In the genomic region with DNA sequence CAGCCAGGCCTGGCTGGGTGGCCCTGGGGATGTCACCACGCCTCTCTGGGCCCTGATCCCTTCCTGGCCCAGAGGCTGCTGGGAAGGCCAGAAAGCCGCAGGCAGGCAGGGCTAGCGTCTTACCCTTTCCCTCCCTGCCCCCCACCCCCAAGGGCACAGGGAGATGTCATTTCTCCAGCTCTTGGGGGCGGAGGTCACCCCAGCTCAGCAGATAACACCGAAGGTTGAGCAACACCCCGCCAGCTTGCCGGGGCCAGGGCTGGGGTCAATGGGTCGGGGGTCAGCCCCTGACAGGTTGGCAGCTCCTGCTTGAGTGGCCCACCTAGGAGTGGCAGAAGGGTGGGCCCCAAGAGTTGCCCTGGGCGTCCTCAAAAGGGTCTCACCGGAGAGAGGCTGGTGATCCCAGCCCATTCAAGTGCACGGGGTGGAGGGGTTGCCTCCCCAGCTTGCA, we compare ENCODE assay signal across 9 mouse cellular contexts. TPM values are rescaled to one million over a fixed set of nuclear protein-coding genes. Genes with fewer than 3 reads are reported as not detected.
A peak's percentile ranks its signal among the peaks of the same experiment; 100 is the strongest.
DNase-seq lines count a peak whose midpoint lies in the region; ATAC-seq lines count a peak whose summit lies in the region.
"Had no signal": no experiment of that assay in that cellular context is flagged by ENCODE, and none has a peak within 500 bp of the region (broad histone marks: within the 10 kb centered on the region; RNA-seq: fewer than 3 reads in every experiment).

No protein-coding gene starts in this region.

- H3K4me3 ChIP-seq in kidney, embryonic 15.5 days (replicated peaks): no peak overlapping the region
- H3K4me3 ChIP-seq in forebrain, embryonic 16.5 days (replicated peaks; ENCODE audit: low read length): no peak overlapping the region

- no peak overlapping the region for H3K4me2 ChIP-seq in kidney, embryonic 15.5 days
- no peak overlapping the region for H3K4me2 ChIP-seq in forebrain, embryonic 16.5 days (ENCODE audit: low read length)

- no peak overlapping the region for H3K9ac ChIP-seq in kidney, embryonic 15.5 days
- H3K9ac ChIP-seq in forebrain, embryonic 16.5 days (replicated peaks; ENCODE audit: low read depth, low read length): no peak overlapping the region
- H3K9ac ChIP-seq: limb, embryonic 15.5 days had no signal

- H3K27me3 ChIP-seq in kidney, embryonic 15.5 days: peaks cover 25% of the 10 kb centered on the region
- H3K27me3 ChIP-seq in forebrain, embryonic 16.5 days (replicated peaks; ENCODE audit: control insufficient read depth, insufficient read depth, low read length): peaks cover 27% of the 10 kb centered on the region

- WGBS in kidney, embryonic 15.5 days: 60% methylated on average over 11 of the region's 11 CpGs
- 57% methylated on average over 11 of the region's 11 CpGs for WGBS in forebrain, embryonic 16.5 days

- peaks cover 36% of the 10 kb centered on the region for H3K4me1 ChIP-seq in kidney, embryonic 15.5 days
- H3K4me1 ChIP-seq in forebrain, embryonic 16.5 days (replicated peaks; ENCODE audit: control insufficient read depth, insufficient read depth, low read length): peaks cover 9% of the 10 kb centered on the region

- no peaks in the 10 kb centered on the region for H3K36me3 ChIP-seq in kidney, embryonic 15.5 days
- no peaks in the 10 kb centered on the region for H3K36me3 ChIP-seq in forebrain, embryonic 16.5 days (ENCODE audit: control insufficient read depth, insufficient read depth)
- H3K36me3 ChIP-seq: limb, embryonic 15.5 days had no signal

- peak; percentile 32 for DNase-seq in kidney, adult 9 months
- DNase-seq in 3134 (ENCODE audit: extremely low read depth, insufficient read length, low spot score) (peak; percentile 64), liver (peak; percentile 71)
- peak; percentile 88 to 96 for DNase-seq in adrenal gland, adult (ENCODE audit: inconsistent age in 2 of 2, low spot score in 1 of 2)
- DNase-seq in thymus, postnatal 10 days (ENCODE audit: low spot score in 2 of 2): no peak
- no peak for DNase-seq in embryo, embryonic 10 days (ENCODE audit: low spot score)

- H3K9me3 ChIP-seq in kidney, embryonic 15.5 days (replicated peaks): no peaks in the 10 kb centered on the region
- no peaks in the 10 kb centered on the region for H3K9me3 ChIP-seq in forebrain, embryonic 16.5 days (ENCODE audit: control insufficient read depth, low read length)
- H3K9me3 ChIP-seq: limb, embryonic 15.5 days had no signal

- H3K27ac ChIP-seq in kidney, embryonic 15.5 days: no peak overlapping the region
- H3K27ac ChIP-seq in forebrain, embryonic 16.5 days (ENCODE audit: low read length): no peak overlapping the region
- H3K27ac ChIP-seq: limb, embryonic 15.5 days had no signal

- no peak for ATAC-seq in kidney, embryonic 15.5 days (replicated peaks; ENCODE audit: low FRiP score)
- ATAC-seq in forebrain, embryonic 16.5 days: no peak

RNA-seq across cellular contexts. Expression of a gene that starts 1.0 kb away (rescaled TPM):
- polyA plus RNA-seq in kidney, embryonic 15.5 days (2015; fragmentation: Nextera tagmentation; extraction: Ambion mirVana): 5.1 and 5.7 TPM in 2 replicates
- polyA plus RNA-seq in forebrain, embryonic 16.5 days (2015; fragmentation: Nextera tagmentation; extraction: Ambion mirVana): 0.32 and 0.56 TPM in 2 replicates

RNA-seq across cellular contexts. Expression of a gene that starts 1.9 kb away (rescaled TPM):
- polyA plus RNA-seq in kidney, embryonic 15.5 days (2015; fragmentation: Nextera tagmentation; extraction: Ambion mirVana): 47.3 and 48.1 TPM in 2 replicates
- polyA plus RNA-seq in forebrain, embryonic 16.5 days (2015; fragmentation: Nextera tagmentation; extraction: Ambion mirVana): 30.2 and 30.6 TPM in 2 replicates

RNA-seq across cellular contexts. Expression of a gene that starts 26.4 kb away (rescaled TPM):
- 12.1 and 12.8 TPM in 2 replicates for polyA plus RNA-seq in kidney, embryonic 15.5 days (2015; fragmentation: Nextera tagmentation; extraction: Ambion mirVana)
- polyA plus RNA-seq in forebrain, embryonic 16.5 days (2015; fragmentation: Nextera tagmentation; extraction: Ambion mirVana): 8.2 and 11.7 TPM in 2 replicates

RNA-seq across cellular contexts. Expression of a gene that starts 55.8 kb away (rescaled TPM):
- 284 and 313 TPM in 2 replicates for polyA plus RNA-seq in kidney, embryonic 15.5 days (2015; fragmentation: Nextera tagmentation; extraction: Ambion mirVana)
- polyA plus RNA-seq in forebrain, embryonic 16.5 days (2015; fragmentation: Nextera tagmentation; extraction: Ambion mirVana): 273 and 281 TPM in 2 replicates

Comparison
In these comparisons a context has a peak if more than half of its experiments do, and no peak if none do; other contexts are left out.
1. DNase-seq: peak in kidney, adult 9 months (single experiment), 3134 (single experiment), adrenal gland, adult (2 of 2) and liver (single experiment); none in thymus, postnatal 10 days (0 of 2) and embryo, embryonic 10 days (single experiment).